Mouse (Mus musculus) MEL (cell line): ENCODE measurements around the gene Ern1.

Experiments
- CTCF ChIP-seq, 3 experiments: IDR thresholded peaks in 2 of 3; conservative IDR thresholded peaks in 1 of 3; 2 replicates each; pipeline ENCODE4 v1.5.1; 2011 to 2012; ENCODE audit warnings: low read length in 3 of 3, low read depth in 2 of 3, mild to moderate bottlenecking in 2 of 3, improper control_type of control experiment in 1 of 3, inconsistent platforms in 1 of 3, mixed read lengths in 1 of 3, moderate library complexity in 1 of 3; ENCODE audit not compliant: control insufficient read depth in 1 of 3, insufficient read depth in 1 of 3, poor library complexity in 1 of 3, severe bottlenecking in 1 of 3
- ETS1 ChIP-seq: IDR thresholded peaks from 2 replicates; pipeline ENCODE4 v1.6.1; 2012; ENCODE audit warnings: low read depth, mild to moderate bottlenecking, inconsistent platforms, low read length, improper control_type of control experiment, moderate library complexity
- KAT2A ChIP-seq: conservative IDR thresholded peaks from 2 replicates; pipeline ENCODE4 v1.6.1; 2012; ENCODE audit warnings: low read depth, low read length, improper control_type of control experiment, inconsistent platforms
- MAFK ChIP-seq: IDR thresholded peaks from 2 replicates; pipeline ENCODE4 v1.6.1; 2011; ENCODE audit warnings: low read depth, mild to moderate bottlenecking, low read length, improper control_type of control experiment, borderline replicate concordance
- NELFE ChIP-seq: IDR thresholded peaks from 2 replicates; pipeline ENCODE4 v1.6.1; 2011; ENCODE audit warnings: low read depth, low read length, improper control_type of control experiment
- NRF1 ChIP-seq: IDR thresholded peaks from 2 replicates; pipeline ENCODE4 v1.6.1; 2014; ENCODE audit warnings: low read depth, mild to moderate bottlenecking, inconsistent platforms, low read length, improper control_type of control experiment, moderate library complexity; ENCODE audit not compliant: poor library complexity, insufficient read depth, severe bottlenecking
- POLR2A ChIP-seq, 2 experiments: IDR thresholded peaks; 2 replicates each; pipeline ENCODE4 v1.6.1; 2011 to 2012; ENCODE audit warnings: low read length in 2 of 2, mild to moderate bottlenecking in 2 of 2, control low read depth in 1 of 2, improper control_type of control experiment in 1 of 2, low read depth in 1 of 2, moderate library complexity in 1 of 2; ENCODE audit not compliant: control insufficient read depth in 1 of 2, insufficient read depth in 1 of 2, poor library complexity in 1 of 2
- SIN3A ChIP-seq: IDR thresholded peaks from 2 replicates; pipeline ENCODE4 v1.6.1; 2012; ENCODE audit warnings: low read length, improper control_type of control experiment, inconsistent platforms
- TCF12 ChIP-seq: IDR thresholded peaks from 2 replicates; pipeline ENCODE4 v1.6.1; 2014; ENCODE audit warnings: low read depth, mild to moderate bottlenecking, inconsistent platforms, low read length, improper control_type of control experiment, moderate library complexity
- UBTF ChIP-seq: IDR thresholded peaks from 2 replicates; pipeline ENCODE4 v1.6.1; 2012; ENCODE audit warnings: low read depth, mild to moderate bottlenecking, inconsistent platforms, low read length, improper control_type of control experiment, moderate library complexity, borderline replicate concordance; ENCODE audit not compliant: insufficient read depth
- USF2 ChIP-seq, 2 experiments: IDR thresholded peaks; 2 replicates each; pipeline ENCODE4 v1.6.1; 2011 to 2012; ENCODE audit warnings: improper control_type of control experiment in 2 of 2, low read length in 2 of 2, borderline replicate concordance in 1 of 2, inconsistent platforms in 1 of 2, low read depth in 1 of 2, mild to moderate bottlenecking in 1 of 2; ENCODE audit not compliant: insufficient read depth in 1 of 2
- ZKSCAN1 ChIP-seq: IDR thresholded peaks from 2 replicates; pipeline ENCODE4 v1.6.1; 2012; ENCODE audit warnings: low read depth, mild to moderate bottlenecking, inconsistent platforms, low read length, improper control_type of control experiment, moderate library complexity

GRCm38 (mm10) chr11:106398481-106398880 lies 89.2 kb downstream of the Ern1 start:
- TF ChIP-seq KAT2A (no peak), POLR2A (IDR thresholded peaks at IDR 0.05; ENCODE audit: control insufficient read depth in 1 of 2, insufficient read depth in 1 of 2, low read depth in 1 of 2, low read length in 2 of 2, poor library complexity in 1 of 2) (no peak), CTCF (IDR thresholded peaks at IDR 0.05 in 2 of 3, conservative IDR thresholded peaks at IDR 0.05 in 1 of 3; ENCODE audit: control insufficient read depth in 1 of 3, insufficient read depth in 1 of 3, low read depth in 2 of 3, low read length in 3 of 3, poor library complexity in 1 of 3, severe bottlenecking in 1 of 3) (no peak), USF2 (IDR thresholded peaks at IDR 0.05; ENCODE audit: borderline replicate concordance in 1 of 2, insufficient read depth in 1 of 2, low read depth in 1 of 2, low read length in 2 of 2) (no peak), NELFE (no peak), TCF12 (no peak), UBTF (no peak), NRF1 (no peak), ZKSCAN1 (no peak), SIN3A (no peak), MAFK (no peak), ETS1 (no peak)
